Mouse (Mus musculus) CH12.LX (cell line): ENCODE data around the gene Fuom. TPM values are rescaled to one million over a fixed set of nuclear protein-coding genes. Genes with fewer than 3 reads are reported as not detected.
A peak's percentile ranks its signal among the peaks of the same experiment; 100 is the strongest.

Source experiments
- DNase-seq: peaks from one replicate; pipeline ENCODE4 v3.0.0-alpha.2; 2013; ENCODE audit errors: extremely low read depth
- H3K27ac ChIP-seq: 2 replicates; pipeline ENCODE4 v1.5.1; 2012; ENCODE audit warnings: low read depth, mild to moderate bottlenecking, control low read depth, moderate library complexity; ENCODE audit not compliant: insufficient read depth
- H3K27me3 ChIP-seq: replicated peaks from 2 replicates; pipeline ENCODE3; 2012; ENCODE audit warnings: inconsistent platforms
- H3K36me3 ChIP-seq, 2 experiments: replicated peaks in 1 of 2; 2 replicates each; pipeline versions ENCODE3 to v1.6.1; 2012; ENCODE audit warnings: inconsistent platforms in 1 of 2, low read length in 1 of 2, mild to moderate bottlenecking in 1 of 2, mixed read lengths in 1 of 2, moderate library complexity in 1 of 2; ENCODE audit not compliant: control insufficient read depth in 1 of 2, insufficient read depth in 1 of 2
- H3K4me1 ChIP-seq, 2 experiments: 2 replicates each; pipeline ENCODE4 v1.6.1; 2012; ENCODE audit warnings: inconsistent platforms in 1 of 2, moderate library complexity in 1 of 2; ENCODE audit not compliant: insufficient read depth in 2 of 2, control insufficient read depth in 1 of 2
- H3K4me2 ChIP-seq: 2 replicates; pipeline ENCODE4 v1.6.1; 2012; ENCODE audit warnings: low read depth, mild to moderate bottlenecking, control low read depth; ENCODE audit not compliant: poor library complexity, insufficient read depth, severe bottlenecking
- H3K4me3 ChIP-seq, 3 experiments: fragments of 150-350 bp in 1 of 3; sonication (generic) in 1 of 3; replicated peaks in 1 of 3; 2 replicates each; pipeline versions ENCODE3 to v1.5.1; 2011 to 2012; ENCODE audit warnings: low read depth in 2 of 3, low read length in 2 of 3, mild to moderate bottlenecking in 2 of 3, moderate library complexity in 2 of 3, control low read depth in 1 of 3, improper control_type of control experiment in 1 of 3, inconsistent platforms in 1 of 3, mixed read lengths in 1 of 3; ENCODE audit not compliant: poor library complexity in 1 of 3
- H3K79me2 ChIP-seq: replicated peaks from 2 replicates; pipeline ENCODE4 v1.6.1; 2012; ENCODE audit warnings: mild to moderate bottlenecking, moderate library complexity; ENCODE audit not compliant: control insufficient read depth, poor library complexity, insufficient read depth, severe bottlenecking; ENCODE audit errors: extremely low read depth
- H3K9ac ChIP-seq: 2 replicates; pipeline ENCODE4 v1.6.1; 2012; ENCODE audit warnings: low read depth, mild to moderate bottlenecking, control low read depth, moderate library complexity; ENCODE audit not compliant: insufficient read depth
- H3K9me3 ChIP-seq: replicated peaks from 2 replicates; pipeline ENCODE3; 2012; ENCODE audit warnings: low read length, inconsistent platforms, mixed read lengths
- BHLHE40 ChIP-seq: IDR thresholded peaks from 2 replicates; pipeline ENCODE4 v1.6.1; 2011; ENCODE audit warnings: mild to moderate bottlenecking, low read depth, low read length, improper control_type of control experiment
- CTCF ChIP-seq, 2 experiments: IDR thresholded peaks in 1 of 2; conservative IDR thresholded peaks in 1 of 2; 2 replicates each; pipeline ENCODE4 v1.5.1; 2011 to 2012; ENCODE audit warnings: low read depth in 2 of 2, low read length in 2 of 2, improper control_type of control experiment in 1 of 2, inconsistent platforms in 1 of 2, mild to moderate bottlenecking in 1 of 2, moderate library complexity in 1 of 2
- ELF1 ChIP-seq: IDR thresholded peaks from 2 replicates; pipeline ENCODE4 v1.6.1; 2014; ENCODE audit warnings: low read depth, mild to moderate bottlenecking, inconsistent platforms, low read length, improper control_type of control experiment
- JUN ChIP-seq: IDR thresholded peaks from 2 replicates; pipeline ENCODE4 v1.6.1; 2011; ENCODE audit warnings: low read depth, mild to moderate bottlenecking, low read length, improper control_type of control experiment, moderate library complexity; ENCODE audit not compliant: insufficient read depth
- JUND ChIP-seq: conservative IDR thresholded peaks from 2 replicates; pipeline ENCODE4 v1.6.1; 2011; ENCODE audit warnings: low read depth, low read length, improper control_type of control experiment
- KAT2A ChIP-seq: IDR thresholded peaks from 2 replicates; pipeline ENCODE4 v1.6.1; 2012; ENCODE audit warnings: low read length, improper control_type of control experiment, inconsistent platforms; ENCODE audit not compliant: insufficient replicate concordance
- MAFK ChIP-seq: IDR thresholded peaks from 2 replicates; pipeline ENCODE4 v1.6.1; 2011; ENCODE audit warnings: low read length, improper control_type of control experiment; ENCODE audit not compliant: insufficient replicate concordance
- MEF2A ChIP-seq: IDR thresholded peaks from 2 replicates; pipeline ENCODE4 v1.6.1; 2014; ENCODE audit warnings: low read depth, mild to moderate bottlenecking, inconsistent platforms, low read length, improper control_type of control experiment, borderline replicate concordance
- MXI1 ChIP-seq: IDR thresholded peaks from 2 replicates; pipeline ENCODE4 v1.6.1; 2011; ENCODE audit warnings: mild to moderate bottlenecking, low read depth, low read length, improper control_type of control experiment
- MYC ChIP-seq: IDR thresholded peaks from 2 replicates; pipeline ENCODE4 v1.6.1; 2011; ENCODE audit warnings: low read depth, mild to moderate bottlenecking, improper control_type of control experiment, low read length
- NRF1 ChIP-seq: IDR thresholded peaks from 2 replicates; pipeline ENCODE4 v1.6.1; 2014; ENCODE audit warnings: low read depth, mild to moderate bottlenecking, inconsistent platforms, low read length, improper control_type of control experiment, moderate library complexity
- PAX5 ChIP-seq: IDR thresholded peaks from 2 replicates; pipeline ENCODE4 v1.6.1; 2012; ENCODE audit warnings: low read length, inconsistent platforms, mixed read lengths
- POLR2AphosphoS2 ChIP-seq: IDR thresholded peaks from 2 replicates; pipeline ENCODE4 v1.6.1; 2011; ENCODE audit warnings: low read depth, low read length, improper control_type of control experiment
- RAD21 ChIP-seq: IDR thresholded peaks from 2 replicates; pipeline ENCODE4 v1.6.1; 2011; ENCODE audit warnings: low read depth, mild to moderate bottlenecking, low read length, improper control_type of control experiment, moderate library complexity
- RCOR1 ChIP-seq: conservative IDR thresholded peaks from 2 replicates; pipeline ENCODE4 v1.6.1; 2012; ENCODE audit warnings: low read depth, mild to moderate bottlenecking, inconsistent platforms, low read length, improper control_type of control experiment
- SMC3 ChIP-seq: IDR thresholded peaks from 2 replicates; pipeline ENCODE4 v1.6.1; 2011; ENCODE audit warnings: low read depth, low read length, improper control_type of control experiment
- UBTF ChIP-seq: IDR thresholded peaks from 2 replicates; pipeline ENCODE4 v1.6.1; 2012; ENCODE audit warnings: low read depth, mild to moderate bottlenecking, inconsistent platforms, low read length, improper control_type of control experiment, moderate library complexity
- USF1 ChIP-seq: IDR thresholded peaks from 2 replicates; pipeline ENCODE4 v1.6.1; 2014; ENCODE audit warnings: low read depth, mild to moderate bottlenecking, inconsistent platforms, low read length, improper control_type of control experiment
- ZC3H11A ChIP-seq: IDR thresholded peaks from 2 replicates; pipeline ENCODE4 v1.6.1; 2012; ENCODE audit warnings: low read depth, mild to moderate bottlenecking, inconsistent platforms, low read length, improper control_type of control experiment
- ZMIZ1 ChIP-seq: IDR thresholded peaks from 2 replicates; pipeline ENCODE4 v1.6.1; 2012; ENCODE audit warnings: low read depth, mild to moderate bottlenecking, inconsistent platforms, low read length, improper control_type of control experiment
- ZNF384 ChIP-seq: IDR thresholded peaks from 2 replicates; pipeline ENCODE4 v1.6.1; 2012; ENCODE audit warnings: low read depth, low read length, improper control_type of control experiment, inconsistent platforms
- dilution Hi-C: fragments of 300-500 bp; cut with MboI; formaldehyde crosslinking; loops from 2 replicates; pipeline ENCODE4 v1.14.3; 2020; ENCODE audit warnings: low sequenced_read_pairs; ENCODE audit not compliant: extremely low pct_unique_long_range_greater_than_20kb, extremely low pct_ligation_motif_present
- in situ Hi-C: fragments of 300-500 bp; cut with MboI; formaldehyde crosslinking; loops from 3 replicates; pipeline ENCODE4 v1.14.3; 2019; ENCODE audit warnings: low sequenced_read_pairs, low pct_ligation_motif_present, low pct_unique_long_range_greater_than_20kb, mixed read lengths
- polyA plus RNA-seq: library from polyadenylated mRNA; unstranded; fragments of >175 nt; gene quantifications from 2 replicates; pipeline ENCODE4 v1.2.1, GENCODE M21; 2012; ENCODE audit warnings: low read depth; ENCODE audit not compliant: insufficient read length
- total RNA-seq, 2 experiments: library from RNA; depleted of rRNA; stranded (reverse); fragments of 300-350 nt in 1 of 2; fragments of >200 nt in 1 of 2; gene quantifications; 2 replicates each; pipeline ENCODE4 v1.2.3; 2012 to 2014

The Fuom gene
- total and polyA plus RNA-seq, 3 experiments: 0.86 to 1.8 TPM; not detected in 1

DNA sequence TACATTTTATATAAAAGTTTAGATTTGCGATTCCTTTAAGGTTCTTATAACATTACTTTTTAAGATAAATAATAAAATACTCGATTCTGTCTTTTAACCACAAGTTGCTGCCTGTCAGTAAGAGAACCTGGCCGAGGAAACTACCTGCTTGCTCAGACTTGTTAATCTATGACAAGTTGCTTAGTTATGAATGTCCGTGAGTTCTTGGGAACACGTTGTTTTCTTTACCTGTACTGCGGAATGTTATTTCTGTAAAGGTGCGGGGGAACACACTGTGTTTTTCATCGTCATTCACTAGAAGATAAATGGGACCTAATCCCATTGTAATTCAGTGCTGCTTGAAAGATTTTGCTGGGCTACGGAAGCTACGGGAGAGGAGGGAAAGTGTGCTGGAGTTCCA, 11.6 kb downstream of the Fuom start:
- Histone ChIP-seq H3K27ac (no peak overlapping the region), H3K4me3 (no peak overlapping the region), H3K9me3 (no peaks in the 10 kb centered on the region), H3K4me1 (no peaks in the 10 kb centered on the region), H3K36me3 (no peaks in the 10 kb centered on the region), H3K79me2 (no peaks in the 10 kb centered on the region), H3K4me2 (no peak overlapping the region), H3K27me3 (no peaks in the 10 kb centered on the region), H3K9ac (no peak overlapping the region)
- dilution Hi-C loops: no loop called here
- no peak for TF ChIP-seq POLR2AphosphoS2
- no peak for TF ChIP-seq UBTF
- no peak for TF ChIP-seq RCOR1
- TF ChIP-seq ZMIZ1: no peak
- DNase-seq: no peak
- in situ Hi-C loops: loop anchor here (25.0 kb wide), 1 partner anchor 747 kb away; the partner anchor contains the start of genes Odf3, Scgb1c1 and Urah

DNA sequence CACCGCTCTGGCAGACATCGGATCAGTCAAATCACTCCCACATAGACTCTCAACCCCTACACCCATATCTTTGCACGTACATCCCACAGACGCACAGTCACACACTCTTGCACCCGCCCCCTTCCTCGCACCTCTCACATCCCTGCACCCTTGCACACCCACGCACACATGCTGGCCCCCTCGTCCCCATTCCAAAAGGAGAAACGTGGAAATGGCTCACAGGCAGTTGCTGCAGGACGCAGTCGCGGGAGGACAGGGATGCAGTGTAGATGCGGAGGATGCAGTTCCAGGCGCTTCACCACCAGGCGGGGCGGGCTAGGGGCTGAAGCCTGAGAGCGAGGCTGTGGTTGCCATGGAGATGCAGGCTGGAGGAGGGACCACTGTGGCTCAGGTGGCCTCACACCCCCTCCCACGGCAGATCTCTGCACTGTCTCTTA, 20.0 kb downstream of the Fuom start, which contains the start of gene Caly:
Caly (minus strand) TSS at position 307 of the 437 bp plus-strand sequence.
- no peak for TF ChIP-seq USF1
- TF ChIP-seq MYC: no peak
- TF ChIP-seq RAD21: peak; percentile 8
- peak in 1 of 2 experiments; percentile 53; a peak in 2 of 4 replicates for TF ChIP-seq CTCF (conservative IDR thresholded peaks at IDR 0.05 in 1 of 2, IDR thresholded peaks at IDR 0.05 in 1 of 2; ENCODE audit: low read depth in 2 of 2, low read length in 2 of 2)
- TF ChIP-seq SMC3: peak; percentile 66
- TF ChIP-seq ZC3H11A: no peak
- Histone ChIP-seq H3K4me2 (peak within 1 kb of the TSS; percentile 68), H3K27me3 (peaks cover 49% of the 10 kb centered on the region), H3K79me2 (no peaks in the 10 kb centered on the region), H3K9ac (no peak within 1 kb of the TSS), H3K36me3 (no peaks in the 10 kb centered on the region), H3K27ac (no peak within 1 kb of the TSS), H3K4me3 (no peak within 1 kb of the TSS), H3K4me1 (peaks cover 17 to 22% of the 10 kb centered on the region in 2 experiments), H3K9me3 (no peaks in the 10 kb centered on the region)
- no peak for DNase-seq
- in situ Hi-C loops (loop anchor here (25.0 kb wide), 1 partner anchor 755 kb away; the partner anchor contains the start of genes Odf3, Scgb1c1 and Urah), dilution Hi-C loops (no loop called here)

DNA sequence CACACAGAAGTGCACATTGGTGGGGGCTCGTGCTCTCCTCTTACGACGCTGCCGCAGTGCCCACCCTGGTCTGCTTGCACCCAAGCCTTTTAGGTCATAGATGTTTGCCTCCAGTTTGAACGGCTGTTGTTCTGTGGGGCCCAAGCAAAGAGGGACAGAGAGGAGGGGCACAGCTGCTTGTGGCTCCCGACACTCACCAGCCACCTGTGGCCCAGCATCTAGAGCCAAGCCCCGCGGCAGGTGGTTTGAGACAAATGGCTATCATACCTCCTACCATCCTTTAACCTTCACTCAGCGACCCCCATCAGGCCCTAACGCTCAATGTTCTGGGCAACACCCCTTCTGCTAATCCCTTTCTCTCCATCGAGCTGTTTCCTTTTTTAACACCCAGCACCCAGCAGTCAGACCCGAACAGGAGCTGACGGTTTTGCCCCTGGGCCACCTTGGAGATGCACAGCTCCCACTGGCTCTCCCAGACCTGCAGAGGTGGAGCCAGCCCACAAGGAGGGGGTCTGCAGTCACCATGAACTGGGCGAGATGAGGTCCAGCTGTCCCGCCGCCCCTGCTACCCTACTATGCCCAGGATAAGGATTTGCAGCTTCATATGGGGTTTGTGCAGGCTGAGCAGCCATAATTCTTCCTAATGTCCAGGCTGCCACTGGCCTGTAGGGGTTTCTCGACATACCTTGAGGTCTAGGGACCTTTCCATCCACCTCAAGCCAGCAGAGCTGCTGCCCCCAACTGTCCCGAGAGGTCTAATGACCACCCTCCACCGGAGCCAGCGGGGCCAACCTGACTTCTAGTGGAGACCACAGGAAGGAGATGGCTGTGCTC, 20.6 kb downstream of the Fuom start:
- H3K4me2 ChIP-seq: peak overlapping the region; percentile 68
- in situ Hi-C loops: loop anchor here (25.0 kb wide), 1 partner anchor 756 kb away; the partner anchor contains the start of genes Odf3, Scgb1c1 and Urah

More for the DNA sequence above, 20.6 kb downstream of the Fuom start:
- peaks cover 49% of the 10 kb centered on the region for H3K27me3 ChIP-seq
- no peaks in the 10 kb centered on the region for H3K79me2 ChIP-seq
- TF ChIP-seq ZC3H11A: no peak
- TF ChIP-seq ZMIZ1: no peak
- no peak for TF ChIP-seq CTCF (conservative IDR thresholded peaks at IDR 0.05 in 1 of 2, IDR thresholded peaks at IDR 0.05 in 1 of 2; ENCODE audit: low read depth in 2 of 2, low read length in 2 of 2)
- no peak for TF ChIP-seq KAT2A
- no peak for TF ChIP-seq ZNF384
- TF ChIP-seq RAD21: no peak
- TF ChIP-seq MXI1: no peak
- no peak for TF ChIP-seq BHLHE40
- TF ChIP-seq MEF2A: no peak
- no peak for TF ChIP-seq NRF1
- TF ChIP-seq PAX5: no peak
- no peak for TF ChIP-seq JUND
- TF ChIP-seq ELF1: no peak
- no peak for TF ChIP-seq JUN
- TF ChIP-seq MAFK: no peak
- TF ChIP-seq, all 38 proteins: peak for 0
- Histone ChIP-seq H3K9ac (no peak overlapping the region), H3K36me3 (no peaks in the 10 kb centered on the region), H3K27ac (no peak overlapping the region), H3K4me3 (no peak overlapping the region), H3K9me3 (no peaks in the 10 kb centered on the region), H3K4me1 (peaks cover 17 to 22% of the 10 kb centered on the region in 2 experiments)
- dilution Hi-C loops: no loop called here
- no peak for DNase-seq
